Mouse (Mus musculus) embryonic facial prominence, embryonic 13.5 days (tissue): ENCODE results near the gene Nde1. TPM values are rescaled to one million over a fixed set of nuclear protein-coding genes. Genes with fewer than 3 reads are reported as not detected.
"Not testable (repeated sequence)": the region's sequence is repeated elsewhere in the genome, so short reads cannot be mapped to it uniquely, and the experiment has no call there.

ENCODE experiments used
- ATAC-seq: fragments of 200-750 bp; cut with Nextera tagmentation; 2 replicates; pipeline ENCODE4 v1.8.0; 2017; ENCODE audit warnings: low read depth; ENCODE audit not compliant: insufficient number of reproducible peaks, insufficient read depth, low FRiP score, low TSS enrichment
- H3K27ac ChIP-seq: fragments of 300-500 bp; sonication (generic); 2 replicates; pipeline ENCODE4 v1.5.1; 2015; ENCODE audit warnings: moderate library complexity, mild to moderate bottlenecking, inconsistent platforms
- H3K27me3 ChIP-seq: fragments of 300-500 bp; sonication (generic); 2 replicates; pipeline ENCODE4 v1.6.1; 2015; ENCODE audit warnings: mild to moderate bottlenecking, inconsistent platforms
- H3K36me3 ChIP-seq: fragments of 300-500 bp; sonication (generic); 2 replicates; pipeline ENCODE4 v1.6.1; 2015; ENCODE audit warnings: mild to moderate bottlenecking, inconsistent platforms
- H3K4me1 ChIP-seq: fragments of 300-500 bp; sonication (generic); 2 replicates; pipeline ENCODE4 v1.6.1; 2015; ENCODE audit warnings: inconsistent platforms
- H3K4me2 ChIP-seq: fragments of 300-500 bp; sonication (generic); 2 replicates; pipeline ENCODE4 v1.6.1; 2015; ENCODE audit warnings: moderate library complexity, mild to moderate bottlenecking, inconsistent platforms
- H3K4me3 ChIP-seq: fragments of 300-500 bp; sonication (generic); 2 replicates; pipeline ENCODE4 v1.5.1; 2015; ENCODE audit warnings: mild to moderate bottlenecking, inconsistent platforms
- H3K9ac ChIP-seq: fragments of 300-500 bp; sonication (generic); 2 replicates; pipeline ENCODE4 v1.6.1; 2015; ENCODE audit warnings: mild to moderate bottlenecking, inconsistent platforms
- H3K9me3 ChIP-seq: fragments of 300-500 bp; sonication (generic); 2 replicates; pipeline ENCODE4 v1.6.1; 2016; ENCODE audit warnings: inconsistent platforms
- WGBS: fragments of 180-500 bp; shearing (Covaris S2); methylation state at CpG from one replicate; pipeline ENCODE4 v1.1.7; 2015; ENCODE audit warnings: mixed read lengths; 5-methylcytosine and 5-hydroxymethylcytosine counted together
- polyA plus RNA-seq: library from polyadenylated mRNA; unstranded; fragments of >200 nt; fragmentation: Nextera tagmentation; extraction: Ambion mirVana; gene quantifications from 2 replicates; pipeline ENCODE4 v1.2.1, GENCODE M21; 2015

The Nde1 gene
- polyA plus RNA-seq, 1 experiment from 2014 or later: 122 TPM

- 88% methylated on average over 2 of the region's 2 CpGs for WGBS
- no peak overlapping the region for H3K27ac ChIP-seq
- H3K36me3 ChIP-seq: peaks cover 93% of the 10 kb centered on the region
Observed at GRCm38 (mm10) chr16:14135014-14135413, 28.1 kb upstream of the Nde1 start.

GRCm38 (mm10) chr16:14137976-14138561 lies 25.0 kb upstream of the Nde1 start:
- no peak overlapping the region for H3K4me2 ChIP-seq
- no peaks in the 10 kb centered on the region for H3K4me1 ChIP-seq
- H3K27ac ChIP-seq: no peak overlapping the region
- ATAC-seq: no peak
- no peaks in the 10 kb centered on the region for H3K27me3 ChIP-seq
- no peak overlapping the region for H3K4me3 ChIP-seq
- H3K36me3 ChIP-seq: peaks cover 90% of the 10 kb centered on the region
- H3K9me3 ChIP-seq: no peaks in the 10 kb centered on the region
- 90% methylated on average over 1 of the region's 1 CpGs for WGBS
- H3K9ac ChIP-seq: no peak overlapping the region

More at GRCm38 (mm10) chr16:14135014-14135413, 28.1 kb upstream of the Nde1 start:
- no peak overlapping the region for H3K9ac ChIP-seq
- no peak overlapping the region for H3K4me2 ChIP-seq
- ATAC-seq: no peak
- H3K9me3 ChIP-seq: no peaks in the 10 kb centered on the region
- no peaks in the 10 kb centered on the region for H3K4me1 ChIP-seq
- no peaks in the 10 kb centered on the region for H3K27me3 ChIP-seq
- H3K4me3 ChIP-seq: no peak overlapping the region

GRCm38 (mm10) chr16:14139106-14139505 lies 24.0 kb upstream of the Nde1 start:
- no peak overlapping the region for H3K4me3 ChIP-seq
- no peaks in the 10 kb centered on the region for H3K9me3 ChIP-seq
- no peak overlapping the region for H3K9ac ChIP-seq
- peaks cover 89% of the 10 kb centered on the region for H3K36me3 ChIP-seq
- H3K4me1 ChIP-seq: no peaks in the 10 kb centered on the region
- H3K27ac ChIP-seq: no peak overlapping the region
- ATAC-seq: no peak
- H3K27me3 ChIP-seq: no peaks in the 10 kb centered on the region
- H3K4me2 ChIP-seq: no peak overlapping the region

GRCm38 (mm10) chr16:14143298-14143697 lies 19.8 kb upstream of the Nde1 start:
- no peak overlapping the region for H3K4me3 ChIP-seq
- 86% methylated on average over 3 of the region's 3 CpGs for WGBS

GRCm38 (mm10) chr16:14147712-14148111 lies 15.4 kb upstream of the Nde1 start:
- no peaks in the 10 kb centered on the region for H3K9me3 ChIP-seq
- no peaks in the 10 kb centered on the region for H3K27me3 ChIP-seq
- H3K27ac ChIP-seq: no peak overlapping the region
- no peak for ATAC-seq
- no peak overlapping the region for H3K9ac ChIP-seq
- H3K4me1 ChIP-seq: no peaks in the 10 kb centered on the region
- H3K4me2 ChIP-seq: no peak overlapping the region
- no peak overlapping the region for H3K4me3 ChIP-seq
- peaks cover 83% of the 10 kb centered on the region for H3K36me3 ChIP-seq

More at GRCm38 (mm10) chr16:14143298-14143697, 19.8 kb upstream of the Nde1 start:
- no peak overlapping the region for H3K4me2 ChIP-seq
- H3K9me3 ChIP-seq: no peaks in the 10 kb centered on the region
- no peaks in the 10 kb centered on the region for H3K27me3 ChIP-seq
- no peak overlapping the region for H3K9ac ChIP-seq
- H3K36me3 ChIP-seq: peaks cover 87% of the 10 kb centered on the region
- H3K27ac ChIP-seq: no peak overlapping the region
- ATAC-seq: no peak
- no peaks in the 10 kb centered on the region for H3K4me1 ChIP-seq

- no peaks in the 10 kb centered on the region for H3K9me3 ChIP-seq
- H3K4me3 ChIP-seq: no peak overlapping the region
- 93% methylated on average over 4 of the region's 4 CpGs for WGBS
- no peak overlapping the region for H3K27ac ChIP-seq
- ATAC-seq: no peak
- H3K27me3 ChIP-seq: no peaks in the 10 kb centered on the region
- peaks cover 59% of the 10 kb centered on the region for H3K36me3 ChIP-seq
- H3K9ac ChIP-seq: no peak overlapping the region
- no peak overlapping the region for H3K4me2 ChIP-seq
- no peaks in the 10 kb centered on the region for H3K4me1 ChIP-seq
Observed at GRCm38 (mm10) chr16:14151718-14152117, 11.4 kb upstream of the Nde1 start.

- H3K9me3 ChIP-seq, H3K4me3 ChIP-seq, H3K27ac ChIP-seq, H3K27me3 ChIP-seq, H3K4me2 ChIP-seq, H3K9ac ChIP-seq, ATAC-seq: not testable (repeated sequence)
- WGBS: 86% methylated on average over 1 of the region's 2 CpGs
- Histone ChIP-seq H3K4me1 (peaks cover 10% of the 10 kb centered on the region), H3K36me3 (peaks cover 33% of the 10 kb centered on the region)
Observed at GRCm38 (mm10) chr16:14155638-14156037, 7.4 kb upstream of the Nde1 start.

- Histone ChIP-seq H3K27me3 (no peaks in the 10 kb centered on the region), H3K36me3 (peaks cover 26% of the 10 kb centered on the region), H3K9ac (no peak overlapping the region), H3K27ac (no peak overlapping the region), H3K4me2 (no peak overlapping the region), H3K4me1 (peaks cover 10% of the 10 kb centered on the region), H3K4me3 (no peak overlapping the region), H3K9me3 (no peaks in the 10 kb centered on the region)
- 95% methylated on average over 6 of the region's 6 CpGs for WGBS
- ATAC-seq: no peak
Observed at GRCm38 (mm10) chr16:14156312-14156711, 6.8 kb upstream of the Nde1 start.

- WGBS: 9% methylated on average over 7 of the region's 7 CpGs
- Histone ChIP-seq H3K4me3 (peak overlapping the region; percentile 82), H3K27me3 (no peaks in the 10 kb centered on the region), H3K9me3 (no peaks in the 10 kb centered on the region), H3K9ac (peak overlapping the region; percentile 85), H3K4me1 (peaks cover 10% of the 10 kb centered on the region), H3K27ac (peak overlapping the region; percentile 83), H3K36me3 (peaks cover 6% of the 10 kb centered on the region), H3K4me2 (peak overlapping the region; percentile 75)
- no peak for ATAC-seq
Observed at GRCm38 (mm10) chr16:14158536-14158935, 4.5 kb upstream of the Nde1 start.

GRCm38 (mm10) chr16:14158936-14159745 lies 3.9 kb upstream of the Nde1 start:
- Histone ChIP-seq H3K27me3 (no peaks in the 10 kb centered on the region), H3K27ac (peak overlapping the region; percentile 97), H3K9me3 (no peaks in the 10 kb centered on the region), H3K36me3 (0 out of 2 replicates have a peak, but pooled peaks cover 4% of the 10 kb centered on the region), H3K4me3 (peak overlapping the region; percentile 82), H3K9ac (peak overlapping the region; percentile 85), H3K4me1 (peaks cover 15% of the 10 kb centered on the region), H3K4me2 (peak overlapping the region; percentile 75)
- peak; percentile 91 for ATAC-seq
- under 1% methylated on average over 57 of the region's 58 CpGs for WGBS

- peak overlapping the region; percentile 60 for H3K4me2 ChIP-seq
- 0 out of 2 replicates have a peak, but pooled peaks cover 4% of the 10 kb centered on the region for H3K36me3 ChIP-seq
- H3K4me3 ChIP-seq: peak overlapping the region; percentile 82
- H3K4me1 ChIP-seq: peaks cover 21% of the 10 kb centered on the region
- peak; percentile 5 for ATAC-seq
- H3K27me3 ChIP-seq: no peaks in the 10 kb centered on the region
- H3K9ac ChIP-seq: peak overlapping the region; percentile 79
- 0% methylated on average over 10 of the region's 10 CpGs for WGBS
- peak overlapping the region; percentile 97 for H3K27ac ChIP-seq
- no peaks in the 10 kb centered on the region for H3K9me3 ChIP-seq
Observed at GRCm38 (mm10) chr16:14159746-14160131, 3.3 kb upstream of the Nde1 start.

- Histone ChIP-seq H3K4me1 (peaks cover 33% of the 10 kb centered on the region), H3K9me3 (no peaks in the 10 kb centered on the region), H3K27me3 (no peaks in the 10 kb centered on the region), H3K4me3 (no peak overlapping the region), H3K4me2 (no peak overlapping the region), H3K27ac (no peak overlapping the region), H3K36me3 (no peaks in the 10 kb centered on the region), H3K9ac (no peak overlapping the region)
- WGBS: 87% methylated on average over 1 of the region's 1 CpGs
- ATAC-seq: no peak
Observed at GRCm38 (mm10) chr16:14160941-14161340, 2.1 kb upstream of the Nde1 start.
